Mouse (Mus musculus): ENCODE measurements around the gene Wnt3.

The Wnt3 gene

DNA sequence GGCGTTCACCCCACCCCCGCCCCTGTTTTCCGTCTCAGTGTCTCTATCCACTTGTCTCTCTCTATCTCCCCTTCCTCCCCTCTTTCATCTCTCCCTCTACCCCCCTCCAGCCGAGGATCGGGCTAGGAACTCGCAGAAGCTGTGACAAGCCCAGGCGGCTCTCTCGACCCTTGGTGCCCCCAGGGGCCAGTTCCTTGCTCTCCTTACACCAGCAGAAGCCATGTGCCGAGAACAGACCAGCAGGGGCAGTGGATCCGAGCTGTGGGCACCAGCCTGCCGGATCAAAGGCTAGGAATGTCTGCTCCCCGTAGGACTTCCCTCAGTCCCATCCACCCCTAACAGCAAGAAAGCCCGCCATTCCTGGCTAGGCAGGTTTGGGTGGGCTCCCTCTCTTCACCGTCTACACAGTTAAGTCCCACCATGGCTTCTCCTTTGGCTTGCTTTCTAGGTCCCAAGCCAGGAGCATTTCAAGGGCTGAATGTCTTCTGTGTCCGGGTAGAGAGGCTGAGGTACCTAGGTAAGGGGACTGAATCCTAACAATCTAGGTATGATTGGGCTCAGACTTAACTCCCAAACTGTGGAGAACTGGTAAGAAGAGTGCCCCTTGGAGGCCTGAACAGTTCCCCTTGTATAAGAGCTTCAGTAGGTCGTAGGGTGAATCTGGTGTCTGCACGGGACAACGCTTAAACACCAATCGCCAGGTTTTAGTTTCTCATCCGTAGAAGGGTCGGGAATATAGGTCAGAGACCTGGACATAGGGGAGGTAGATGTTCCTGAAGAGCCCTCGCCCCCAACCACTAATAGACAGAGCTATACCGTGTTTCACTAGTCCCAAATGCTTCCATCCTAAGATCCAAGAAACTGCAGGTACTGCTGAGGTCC, 1.2 kb upstream of the Wnt3 start:
- no peak for DNase-seq (ENCODE audit: low read depth in 2 of 2, low spot score in 2 of 2)

DNA sequence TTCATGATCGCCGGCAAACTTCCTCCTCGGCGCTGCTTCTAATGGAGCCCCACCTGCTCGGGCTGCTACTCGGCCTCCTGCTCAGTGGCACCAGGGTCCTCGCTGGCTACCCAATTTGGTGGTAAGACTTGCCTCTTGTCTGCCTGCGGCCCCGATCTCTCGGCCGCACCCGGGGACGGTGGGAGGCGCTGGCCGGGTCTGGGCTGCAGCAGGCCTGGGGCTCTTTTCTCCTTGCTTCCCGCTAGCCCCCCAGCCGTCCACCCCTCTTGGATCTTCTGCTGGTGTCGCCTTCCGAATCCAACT, 229 bp downstream of the Wnt3 start:
- DNase-seq (ENCODE audit: low read depth in 2 of 2, low spot score in 2 of 2) = no peak

DNA sequence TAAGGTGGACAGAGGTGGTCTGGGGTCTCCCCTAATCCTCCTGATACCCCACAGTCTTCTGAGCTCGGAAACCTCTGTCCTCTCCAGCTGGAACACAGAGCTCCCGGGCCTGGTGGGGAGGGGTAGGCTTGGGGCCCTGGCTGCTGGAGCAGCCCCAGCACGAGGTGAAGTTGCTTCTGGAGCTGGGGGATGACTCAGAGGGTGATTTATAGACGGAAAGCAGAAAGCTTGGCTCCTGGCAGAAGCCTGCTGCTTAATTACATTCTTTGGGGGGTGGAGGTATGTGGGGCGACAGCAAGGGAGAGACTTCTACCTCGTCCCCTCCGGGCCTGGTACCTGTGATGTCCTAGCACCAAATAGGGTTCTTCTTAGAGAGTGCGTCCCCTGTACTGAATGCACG, 6.2 kb downstream of the Wnt3 start:
- DNase-seq (ENCODE audit: low read depth in 2 of 2, low spot score in 2 of 2) = no peak

DNA sequence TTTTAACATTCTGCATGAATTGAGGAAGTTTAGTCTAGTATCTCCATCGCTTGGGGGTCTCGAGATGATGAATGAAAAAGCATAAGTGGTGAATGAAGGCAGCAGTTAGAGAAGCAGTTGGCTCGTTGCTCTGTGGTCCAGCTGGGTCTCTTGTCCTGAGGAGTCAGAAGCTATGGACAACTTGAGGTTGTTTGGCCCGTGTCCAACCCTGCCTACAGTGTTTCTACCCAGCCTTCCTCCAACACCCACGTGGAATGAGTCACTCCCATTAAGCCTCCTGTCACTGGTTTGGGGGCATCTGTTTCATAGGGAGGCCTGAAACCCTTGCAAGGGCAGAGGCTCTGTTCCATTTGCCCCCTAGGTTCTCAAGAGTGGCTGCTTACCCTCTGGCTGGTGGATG, 16.0 kb downstream of the Wnt3 start:
- no peak for DNase-seq (ENCODE audit: low read depth in 2 of 2, low spot score in 2 of 2)

DNA sequence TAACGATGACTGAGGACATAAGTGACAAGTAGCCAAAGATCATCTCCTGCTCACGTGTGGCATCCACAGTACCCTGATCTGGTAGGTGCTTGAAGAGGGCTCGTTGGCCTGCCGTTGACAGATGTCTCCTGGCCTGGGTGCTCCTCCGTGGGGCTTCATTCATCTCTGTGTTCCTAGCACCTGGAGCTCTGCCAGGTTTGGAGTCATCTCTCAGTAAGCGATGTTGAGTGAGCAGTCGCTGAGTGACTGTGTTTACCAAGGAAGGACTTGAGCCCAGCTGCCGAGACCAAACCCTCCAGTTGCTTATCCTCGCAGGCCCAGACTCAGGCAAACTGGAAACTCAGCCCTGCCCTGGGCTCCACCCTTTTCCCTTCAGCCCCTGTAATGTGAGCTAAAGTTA, 27.2 kb downstream of the Wnt3 start:
- DNase-seq (ENCODE audit: low read depth in 2 of 2, low spot score in 2 of 2) = no peak

DNA sequence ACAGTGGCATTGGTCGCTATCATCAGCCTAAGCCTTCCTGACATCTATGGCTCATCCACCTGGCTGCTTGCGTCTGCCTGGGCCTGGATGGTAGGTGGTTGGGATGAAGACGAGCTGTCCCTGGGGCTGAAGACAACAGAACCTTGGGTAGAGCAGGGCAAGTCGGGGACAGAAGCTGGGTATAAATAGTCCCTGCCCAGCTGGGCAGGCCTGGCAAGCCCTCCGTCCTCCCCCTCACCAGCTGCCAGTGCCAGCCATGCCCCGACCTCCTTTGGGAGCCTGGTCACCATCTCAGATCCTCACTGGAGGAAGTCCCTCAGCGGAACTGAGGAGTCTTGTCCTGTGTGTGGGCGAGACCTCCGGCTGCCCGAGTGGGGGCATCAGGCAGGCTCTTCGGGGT, 30.2 kb downstream of the Wnt3 start:
- no peak for DNase-seq (ENCODE audit: low read depth in 2 of 2, low spot score in 2 of 2)

DNA sequence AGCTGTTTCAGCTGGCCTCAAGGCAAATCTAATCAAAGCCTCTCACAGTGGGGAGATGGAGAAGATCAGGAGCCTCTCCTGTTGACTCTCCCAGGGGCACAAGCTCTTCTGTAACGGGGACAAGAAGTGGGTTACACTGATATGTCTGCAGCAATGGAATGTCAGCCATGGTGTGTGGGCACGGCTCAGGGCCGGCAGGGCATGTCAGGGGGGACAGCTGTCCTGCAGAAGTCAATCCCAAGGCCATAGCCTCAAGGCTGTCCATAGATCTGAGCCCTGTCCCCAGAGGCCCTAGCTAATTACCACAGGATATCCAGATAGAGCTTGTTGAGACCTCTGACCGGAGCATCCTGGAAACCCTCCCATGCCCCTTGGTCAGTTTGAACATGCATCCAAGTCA, 30.9 kb downstream of the Wnt3 start:
- DNase-seq (ENCODE audit: low read depth in 2 of 2, low spot score in 2 of 2) = no peak

DNA sequence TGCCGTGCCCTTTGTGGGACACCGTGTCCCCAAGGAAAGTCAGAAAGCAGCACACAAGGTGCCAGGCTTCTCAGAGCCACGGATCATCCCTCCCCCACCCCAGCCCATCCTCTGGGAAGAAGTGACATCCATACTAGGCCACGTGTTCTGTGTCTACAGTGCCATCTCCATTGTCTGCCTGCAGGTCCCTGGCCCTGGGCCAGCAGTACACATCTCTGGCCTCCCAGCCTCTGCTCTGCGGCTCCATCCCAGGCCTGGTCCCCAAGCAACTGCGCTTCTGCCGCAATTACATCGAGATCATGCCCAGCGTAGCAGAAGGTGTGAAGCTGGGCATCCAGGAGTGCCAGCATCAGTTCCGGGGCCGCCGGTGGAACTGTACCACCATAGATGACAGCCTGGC, 34.0 kb downstream of the Wnt3 start:
- no peak for DNase-seq (ENCODE audit: low read depth in 2 of 2, low spot score in 2 of 2)

DNA sequence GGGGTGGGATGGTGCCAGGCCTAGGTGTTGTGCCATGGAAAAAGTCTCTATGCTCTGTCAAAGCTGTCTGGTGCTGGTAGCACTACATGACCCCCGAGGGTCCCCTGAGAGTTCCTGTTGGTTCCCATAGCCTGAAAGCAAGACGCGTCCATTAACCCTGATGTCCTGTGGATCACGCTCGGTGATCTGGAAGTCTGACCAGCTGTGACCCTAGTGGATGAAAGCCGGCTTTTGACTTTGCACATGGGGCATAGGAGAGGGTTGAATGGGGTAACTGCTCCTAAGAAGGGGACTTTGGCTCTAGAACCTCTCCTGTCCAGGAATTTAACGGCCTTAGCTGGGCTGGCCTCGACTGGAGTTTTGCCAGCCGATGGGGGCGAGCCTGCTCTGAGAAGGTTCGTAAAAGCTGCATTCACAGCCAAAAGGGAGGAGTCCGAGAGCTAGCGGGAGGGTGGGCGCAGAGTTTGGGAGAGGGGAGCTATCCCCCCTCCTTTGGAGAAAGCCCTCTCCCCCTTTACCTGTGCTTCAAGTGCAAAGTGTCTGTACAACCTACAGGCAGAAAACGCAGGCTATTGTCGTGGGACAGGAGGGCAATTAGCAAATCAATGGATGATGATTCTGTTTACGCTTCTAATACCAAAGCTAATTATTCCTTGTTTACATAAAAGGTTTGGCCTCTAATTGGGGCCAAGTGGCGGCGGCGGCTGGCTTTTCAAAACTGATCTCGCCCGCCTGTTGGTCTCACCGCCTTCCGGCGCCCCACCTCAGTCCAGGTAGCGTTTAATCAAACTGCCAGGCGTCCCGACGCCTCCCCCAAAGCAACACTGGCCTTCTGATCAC, 35.0 kb downstream of the Wnt3 start:
- DNase-seq (ENCODE audit: low read depth in 2 of 2, low spot score in 2 of 2) = no peak

DNA sequence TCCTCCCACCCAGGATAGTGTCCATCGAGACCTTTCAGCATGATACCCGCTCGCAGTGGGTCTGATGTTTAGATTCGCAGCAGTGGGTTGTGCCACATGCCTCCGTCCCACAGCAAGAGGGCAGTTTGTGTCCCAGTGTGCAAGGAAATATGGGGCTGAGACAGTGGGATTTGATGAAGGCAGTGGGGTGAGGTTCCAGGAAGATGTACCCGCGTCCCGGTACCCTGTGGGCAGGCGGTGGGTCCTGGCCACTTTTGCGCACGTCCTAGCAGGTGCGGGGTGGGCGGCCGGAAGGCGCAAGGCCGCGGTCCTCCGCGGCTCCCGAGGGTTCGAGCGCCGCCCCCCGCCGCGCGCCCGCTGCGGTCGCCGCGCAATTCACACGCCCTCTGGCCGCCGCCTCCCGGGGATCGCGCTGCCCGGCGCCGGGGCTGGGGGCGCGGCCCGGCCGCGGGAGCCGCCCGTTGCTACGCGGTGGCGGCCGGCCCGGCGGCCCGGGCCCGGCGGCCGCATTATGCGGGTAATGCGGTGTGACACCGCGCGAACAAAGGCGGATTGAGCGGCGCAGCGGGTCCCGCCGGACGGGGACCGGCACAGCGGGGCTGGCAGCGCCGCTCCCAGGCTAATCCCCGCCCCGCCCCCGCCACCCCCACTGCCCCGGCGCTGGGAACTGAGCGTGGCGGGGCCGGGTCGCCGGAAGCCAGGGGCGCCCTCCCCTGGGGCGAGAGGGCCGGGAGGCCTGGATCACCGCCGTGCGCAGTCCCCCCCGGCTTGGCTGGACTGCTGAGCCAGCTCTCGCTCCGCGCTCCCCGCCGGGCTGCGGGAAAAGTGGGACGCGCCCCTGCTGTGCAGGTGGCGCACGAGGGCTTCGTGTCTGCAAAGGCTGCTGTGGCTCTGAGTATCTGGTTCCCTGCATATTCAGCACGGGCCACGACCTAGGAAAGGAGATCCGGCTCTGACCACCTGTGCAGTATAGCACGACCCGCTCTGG, 36.0 kb downstream of the Wnt3 start:
- DNase-seq (ENCODE audit: low read depth in 2 of 2, low spot score in 2 of 2) = no peak

DNA sequence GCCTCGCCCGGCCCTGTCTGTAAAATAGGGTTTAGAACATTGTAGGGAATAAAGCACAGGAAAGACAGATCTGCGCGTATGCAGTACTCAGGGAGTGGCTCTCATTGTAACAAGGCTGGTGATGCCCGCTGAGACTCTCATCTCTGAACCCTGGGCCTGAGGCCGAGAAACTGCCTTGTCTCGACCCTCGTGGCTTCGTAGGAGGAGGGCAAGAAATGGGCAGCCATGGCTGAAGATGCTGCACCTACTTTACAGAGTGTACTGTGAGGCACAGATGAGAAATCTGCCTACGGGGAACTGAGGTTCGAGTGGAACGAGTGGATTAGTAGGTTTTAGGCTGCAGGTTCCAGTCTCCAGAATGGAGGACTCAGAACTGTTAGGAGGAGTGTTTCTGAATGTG, 36.7 kb downstream of the Wnt3 start:
- DNase-seq (ENCODE audit: low read depth in 2 of 2, low spot score in 2 of 2) = no peak

DNA sequence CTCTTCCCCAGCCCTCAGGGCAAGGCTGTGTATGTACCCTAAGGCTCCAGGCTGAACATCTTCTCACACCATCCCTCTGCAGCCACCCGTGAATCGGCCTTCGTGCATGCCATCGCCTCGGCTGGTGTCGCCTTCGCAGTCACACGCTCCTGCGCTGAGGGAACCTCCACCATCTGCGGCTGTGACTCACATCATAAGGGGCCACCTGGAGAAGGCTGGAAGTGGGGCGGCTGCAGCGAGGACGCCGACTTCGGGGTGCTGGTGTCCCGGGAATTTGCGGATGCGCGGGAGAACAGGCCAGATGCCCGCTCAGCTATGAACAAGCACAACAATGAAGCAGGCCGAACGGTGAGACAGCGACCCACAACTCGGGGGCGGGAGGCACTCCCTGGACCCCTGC, 37.3 kb downstream of the Wnt3 start:
- DNase-seq (ENCODE audit: low read depth in 2 of 2, low spot score in 2 of 2) = no peak

DNA sequence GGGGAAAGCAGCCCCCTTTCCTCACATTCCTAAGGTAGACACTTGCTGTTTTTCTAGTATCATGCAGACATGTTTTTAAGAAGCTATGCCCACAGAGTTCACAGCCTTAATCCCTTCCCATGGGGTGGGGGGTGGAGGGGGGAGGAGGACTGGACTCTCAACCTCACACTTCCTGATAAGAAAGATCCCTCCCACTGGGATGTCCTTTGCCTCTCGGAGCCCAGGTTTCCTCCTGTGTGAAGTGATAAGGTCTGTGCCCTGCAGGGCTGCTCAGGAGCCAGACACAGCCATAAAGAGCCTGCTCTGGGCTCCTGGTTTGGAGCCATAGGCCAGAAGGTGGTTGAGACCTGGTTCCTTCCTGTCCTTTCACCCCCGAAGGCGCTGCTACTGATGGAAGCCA, 40.9 kb downstream of the Wnt3 start:
- no peak for DNase-seq (ENCODE audit: low read depth in 2 of 2, low spot score in 2 of 2)

DNA sequence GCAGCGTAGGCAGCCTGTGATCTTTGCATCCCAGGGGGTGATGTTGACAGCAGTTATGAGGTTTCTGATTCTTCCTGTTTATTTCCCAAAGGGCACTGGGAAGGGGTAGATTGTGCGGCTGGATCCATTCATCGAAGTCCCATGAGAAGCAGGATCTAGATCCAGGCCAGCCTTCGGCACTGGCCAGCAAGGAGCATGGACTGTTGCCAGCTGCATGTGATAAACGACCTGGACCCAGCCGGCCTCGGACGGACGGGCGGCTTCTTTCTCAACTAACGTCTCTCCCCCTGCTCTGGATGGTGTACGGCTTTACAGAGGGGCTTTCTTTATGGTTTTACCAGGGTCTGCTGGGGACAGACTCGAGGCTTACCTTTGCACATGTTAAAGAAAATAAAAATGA, 42.0 kb downstream of the Wnt3 start:
- DNase-seq (ENCODE audit: low read depth in 2 of 2, low spot score in 2 of 2) = no peak

DNA sequence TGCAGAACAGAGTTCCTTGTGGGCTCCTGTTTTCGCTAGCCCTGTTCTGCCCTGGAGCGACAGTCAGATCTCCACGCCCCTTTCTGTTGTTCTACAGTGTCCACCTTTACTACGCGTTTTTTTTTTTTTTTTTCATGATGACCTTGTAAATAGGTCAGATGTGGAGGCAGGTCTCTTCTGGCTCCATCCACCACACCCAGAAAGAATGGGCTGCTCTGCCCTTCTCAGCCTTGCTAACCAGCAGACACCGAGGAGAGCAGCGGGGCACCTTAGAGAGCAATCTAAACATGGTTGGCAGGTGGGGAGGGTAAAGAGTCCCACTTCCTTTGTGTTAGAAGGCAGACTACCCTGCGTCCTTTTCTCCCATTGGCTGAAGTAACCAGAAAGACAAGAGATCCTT, 42.8 kb downstream of the Wnt3 start:
- DNase-seq (ENCODE audit: low read depth in 2 of 2, low spot score in 2 of 2) = no peak

DNA sequence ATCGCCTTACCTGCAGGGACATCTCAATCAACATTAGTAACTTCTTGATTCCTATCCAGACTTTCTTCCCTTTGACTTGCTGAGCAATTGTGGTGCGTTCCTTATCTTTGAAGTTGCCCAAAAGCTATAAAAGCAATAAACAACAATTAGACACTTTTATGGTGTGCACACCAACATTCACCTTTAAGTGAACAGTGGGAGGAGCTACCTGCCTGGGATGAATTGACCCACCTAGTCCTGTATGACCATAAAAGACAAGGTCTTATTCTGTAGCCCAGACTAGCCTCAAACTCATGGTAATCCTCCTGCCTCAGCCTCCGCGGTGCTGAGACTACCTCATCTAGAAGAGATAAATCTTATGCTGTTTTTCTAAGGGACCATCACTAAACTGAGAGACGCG, 53.3 kb downstream of the Wnt3 start:
- no peak for DNase-seq (ENCODE audit: low read depth in 2 of 2, low spot score in 2 of 2)

DNA sequence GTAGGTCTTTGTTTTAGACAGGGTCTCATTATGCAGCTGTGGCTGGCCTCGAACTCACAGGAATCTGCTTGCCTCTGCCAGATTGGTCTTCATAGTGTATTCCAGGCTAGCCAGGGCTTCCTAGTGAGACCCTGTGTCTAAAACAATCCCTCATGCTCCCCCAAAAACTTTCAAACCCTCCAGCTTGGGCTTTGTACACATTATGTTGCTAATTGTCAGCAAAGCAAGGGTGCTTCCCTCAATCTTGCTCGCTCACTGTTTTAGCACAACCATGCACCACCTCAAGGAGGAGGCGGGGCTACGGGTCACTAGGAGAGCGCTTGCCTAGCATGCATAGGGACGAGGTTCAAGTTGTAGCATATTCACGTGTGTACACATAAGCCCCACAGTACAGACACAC, 54.9 kb downstream of the Wnt3 start:
- no peak for DNase-seq (ENCODE audit: low read depth in 2 of 2, low spot score in 2 of 2)

DNA sequence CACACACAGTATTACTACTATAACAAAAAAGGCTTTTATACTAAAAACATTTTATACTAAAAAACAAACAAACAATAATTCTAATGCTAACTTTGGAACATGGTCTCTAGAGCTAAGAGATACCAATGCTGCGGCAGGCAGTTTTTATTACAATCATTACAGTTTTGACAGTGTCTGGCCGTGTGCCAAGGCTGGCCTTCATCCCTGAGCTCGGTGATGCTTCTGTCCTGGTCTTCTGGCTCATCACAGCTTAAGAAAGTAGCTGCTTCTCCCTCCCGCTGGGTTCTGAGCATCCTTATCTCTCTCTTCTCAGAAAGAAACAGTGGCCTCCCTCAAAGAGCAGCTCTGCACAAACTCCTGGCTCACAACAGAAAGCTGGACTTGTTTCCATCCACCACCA, 56.0 kb downstream of the Wnt3 start:
- DNase-seq (ENCODE audit: low read depth in 2 of 2, low spot score in 2 of 2) = no peak

DNA sequence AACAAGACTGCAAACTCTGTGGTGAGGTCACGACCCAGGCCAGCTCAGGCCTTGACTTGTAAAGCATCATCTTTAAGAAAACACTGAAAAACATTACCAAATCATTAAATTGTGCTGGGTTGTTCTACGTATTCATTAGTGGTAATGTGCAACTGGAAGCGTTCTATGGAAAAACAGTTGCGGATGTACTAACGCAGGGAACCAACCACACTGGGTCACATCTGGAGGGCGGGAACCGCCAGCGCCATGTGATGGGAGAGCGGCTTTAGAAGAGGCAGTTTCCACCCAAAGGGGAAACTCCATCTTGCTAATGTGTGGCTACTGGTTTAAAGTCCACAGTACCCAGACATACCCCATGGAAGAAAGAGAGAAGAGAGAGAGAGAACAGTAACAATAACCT, 56.5 kb downstream of the Wnt3 start:
- no peak for DNase-seq (ENCODE audit: low read depth in 2 of 2, low spot score in 2 of 2)

DNA sequence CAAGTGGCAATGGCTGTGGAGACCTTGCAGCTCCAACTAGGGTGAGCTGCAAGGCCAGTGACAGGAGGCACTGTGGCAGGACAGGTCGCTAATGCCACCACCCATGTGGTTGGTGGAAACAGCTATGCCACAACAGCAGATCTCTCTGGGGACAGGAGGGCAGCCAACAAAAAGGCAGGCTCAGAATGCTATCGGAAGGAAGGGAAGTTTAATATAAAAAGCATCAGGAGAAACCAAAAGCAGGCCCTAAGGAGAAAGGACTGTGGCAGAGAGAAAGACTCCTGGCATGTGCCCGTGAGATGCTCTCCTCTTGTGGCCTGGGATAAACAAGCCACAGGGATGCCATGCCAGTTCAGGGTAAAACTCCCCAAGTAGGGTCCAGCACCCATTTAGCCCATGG, 57.8 kb downstream of the Wnt3 start:
- DNase-seq (ENCODE audit: low read depth in 2 of 2, low spot score in 2 of 2) = no peak

DNA sequence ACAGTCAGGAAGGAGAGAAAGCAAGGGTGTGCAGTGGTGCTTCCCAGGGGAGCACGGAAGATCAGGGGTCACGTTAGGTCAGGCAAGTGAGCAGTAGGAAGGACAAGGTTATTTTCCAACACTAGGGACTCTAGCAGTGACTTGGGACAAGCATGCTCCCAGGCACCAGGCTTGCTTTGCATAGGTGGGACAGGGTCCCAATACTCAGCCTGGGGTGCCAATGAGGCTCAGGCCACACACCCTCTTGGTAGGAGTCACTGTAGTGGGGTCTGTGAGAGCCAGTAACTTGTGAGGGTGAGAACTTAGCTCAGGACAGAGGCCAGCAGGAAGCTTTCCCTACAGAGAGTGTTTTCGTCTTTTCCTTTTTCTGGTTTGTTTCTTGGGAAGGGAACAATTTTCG, 58.4 kb downstream of the Wnt3 start:
- no peak for DNase-seq (ENCODE audit: low read depth in 2 of 2, low spot score in 2 of 2)

DNA sequence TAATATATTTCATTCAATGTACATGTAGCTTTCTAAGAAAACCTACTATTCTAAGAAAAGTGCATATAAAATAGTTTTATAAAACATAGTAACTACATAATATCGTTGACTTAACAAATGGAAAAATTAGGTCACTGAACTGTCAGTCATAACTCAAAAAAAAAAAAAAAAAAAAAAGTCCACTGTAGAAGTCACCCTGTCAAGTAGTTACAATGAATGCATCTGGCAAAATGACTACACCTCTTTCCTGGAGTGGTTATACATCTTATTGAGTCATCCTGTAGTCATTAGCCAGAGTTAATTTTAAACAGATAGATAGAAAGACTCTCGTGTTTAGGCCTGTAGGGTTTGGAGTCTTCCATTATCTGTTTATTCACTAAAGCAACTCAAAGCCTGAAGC, 65.0 kb downstream of the Wnt3 start:
- DNase-seq (ENCODE audit: low read depth in 2 of 2, low spot score in 2 of 2) = no peak

Data from CD8-positive naive resting alpha-beta T cell, adult 2 months (primary cell).